Mouse (Mus musculus) MEL (cell line): ENCODE results near the gene Maml3.

ENCODE experiments used
- CTCF ChIP-seq, 3 experiments: IDR thresholded peaks in 2 of 3; conservative IDR thresholded peaks in 1 of 3; 2 replicates each; pipeline ENCODE4 v1.5.1; 2011 to 2012; ENCODE audit warnings: low read length in 3 of 3, low read depth in 2 of 3, mild to moderate bottlenecking in 2 of 3, improper control_type of control experiment in 1 of 3, inconsistent platforms in 1 of 3, mixed read lengths in 1 of 3, moderate library complexity in 1 of 3; ENCODE audit not compliant: control insufficient read depth in 1 of 3, insufficient read depth in 1 of 3, poor library complexity in 1 of 3, severe bottlenecking in 1 of 3
- E2F4 ChIP-seq: IDR thresholded peaks from 2 replicates; pipeline ENCODE4 v1.6.1; 2011; ENCODE audit warnings: low read depth, low read length, improper control_type of control experiment, borderline replicate concordance

GRCm38 (mm10) chr3:51668607-51669006, 436.3 kb downstream of the Maml3 start:
- TF ChIP-seq CTCF (IDR thresholded peaks at IDR 0.05 in 2 of 3, conservative IDR thresholded peaks at IDR 0.05 in 1 of 3; ENCODE audit: control insufficient read depth in 1 of 3, insufficient read depth in 1 of 3, low read depth in 2 of 3, low read length in 3 of 3, poor library complexity in 1 of 3, severe bottlenecking in 1 of 3) (no peak), E2F4 (no peak)
